Mouse (Mus musculus): ENCODE data around the gene Setd5. TPM values are rescaled to one million over a fixed set of nuclear protein-coding genes. Genes with fewer than 3 reads are reported as not detected.

Gene Setd5
- total and polyA plus RNA-seq, 2 experiments from 2014 or later: 50.0 to 94.4 TPM

DNA sequence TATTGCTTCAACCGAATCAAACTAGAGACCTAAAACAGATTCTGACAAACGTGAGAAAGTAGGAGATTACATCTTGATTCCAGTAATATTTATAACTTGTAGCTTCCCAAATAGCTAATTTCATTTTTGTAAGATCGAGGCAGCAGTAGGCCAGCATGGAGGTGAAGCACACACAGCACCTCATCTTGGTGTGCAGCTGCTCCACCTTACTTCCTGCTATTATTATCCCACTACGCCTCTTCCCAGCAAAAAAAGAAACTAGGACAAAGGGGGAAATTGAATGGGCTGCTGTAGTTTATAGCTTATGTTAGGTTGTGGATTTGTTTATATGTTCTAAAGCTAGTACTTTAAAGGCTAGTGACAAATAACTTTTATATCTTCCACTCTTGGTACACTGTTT is 7.4 kb downstream of the Setd5 start:
- TF ChIP-seq CTCF (IDR thresholded peaks at IDR 0.05; ENCODE audit: low read depth): no peak
- no peaks in the 10 kb centered on the region for H3K36me3 ChIP-seq (ENCODE audit: insufficient read depth, low read length)

DNA sequence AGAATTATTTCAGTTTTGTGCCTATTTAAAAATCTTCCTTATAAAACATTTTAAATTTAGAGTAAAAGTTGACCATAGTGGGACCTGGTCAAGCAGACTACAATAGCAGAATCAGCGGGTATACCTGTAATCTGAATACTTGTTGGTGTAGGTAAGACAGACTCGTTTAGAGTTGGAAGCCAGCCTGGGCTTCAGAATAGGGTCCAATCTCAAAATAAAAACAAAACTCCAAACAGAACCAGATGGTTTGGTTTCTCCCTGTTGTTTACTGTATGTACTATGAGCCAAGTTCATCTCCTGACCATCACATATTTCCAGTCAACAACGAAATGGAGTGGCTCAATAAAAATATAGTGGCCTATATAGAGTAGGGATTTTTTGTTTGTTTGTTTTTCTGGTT is 16.0 kb downstream of the Setd5 start:
- Histone ChIP-seq H3K27ac (no peak overlapping the region), H3K4me3 (ENCODE audit: low read length) (no peak overlapping the region), H3K9me3 (ENCODE audit: low read length) (no peaks in the 10 kb centered on the region), H3K27me3 (ENCODE audit: insufficient read depth, low read length) (no peaks in the 10 kb centered on the region), H3K4me1 (ENCODE audit: insufficient read depth, low read length) (no peaks in the 10 kb centered on the region), H3K4me2 (ENCODE audit: low read depth, low read length) (no peak overlapping the region), H3K36me3 (ENCODE audit: insufficient read depth, low read length) (no peaks in the 10 kb centered on the region), H3K9ac (replicated peaks; ENCODE audit: low read length) (no peak overlapping the region)
- no peak for TF ChIP-seq CTCF (IDR thresholded peaks at IDR 0.05; ENCODE audit: low read depth)
- 85% methylated on average over 3 of the region's 3 CpGs for WGBS
- no peak for DNase-seq (ENCODE audit: low spot score)
- ATAC-seq: no peak

More for the DNA sequence above, 7.4 kb downstream of the Setd5 start:
- Histone ChIP-seq H3K9me3 (ENCODE audit: low read length) (no peaks in the 10 kb centered on the region), H3K4me3 (ENCODE audit: low read length) (no peak overlapping the region), H3K27ac (no peak overlapping the region), H3K4me2 (ENCODE audit: low read depth, low read length) (no peak overlapping the region), H3K4me1 (ENCODE audit: insufficient read depth, low read length) (peaks cover 5% of the 10 kb centered on the region), H3K9ac (replicated peaks; ENCODE audit: low read length) (no peak overlapping the region), H3K27me3 (ENCODE audit: insufficient read depth, low read length) (no peaks in the 10 kb centered on the region)
- whole genome bisulfite sequencing: 66% methylated on average over 4 of the region's 4 CpGs
- no peak for ATAC-seq
- no peak for DNase-seq (ENCODE audit: low spot score)

DNA sequence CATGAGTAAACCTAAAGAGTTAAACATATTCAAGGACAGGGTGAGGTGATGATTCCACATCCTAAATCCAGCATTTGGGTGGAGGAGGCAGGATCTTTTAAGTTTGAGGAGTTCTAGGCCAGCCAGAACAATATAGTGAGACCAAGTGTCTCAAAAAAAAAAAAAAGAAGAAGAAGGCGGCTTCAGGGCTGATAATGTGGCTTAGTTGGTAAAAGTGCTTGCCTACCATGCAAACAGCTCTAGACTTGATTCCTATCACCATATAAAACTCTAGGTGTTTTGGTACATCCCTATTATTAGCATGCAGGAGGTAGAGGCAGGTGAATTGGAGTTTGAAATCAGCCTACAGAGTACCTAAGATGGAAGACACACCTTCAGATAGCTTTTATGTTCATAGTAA is 18.4 kb downstream of the Setd5 start:
- no peak overlapping the region for H3K27ac ChIP-seq
- H3K4me2 ChIP-seq (ENCODE audit: low read depth, low read length): no peak overlapping the region
- no peak for DNase-seq (ENCODE audit: low spot score)
- no peaks in the 10 kb centered on the region for H3K36me3 ChIP-seq (ENCODE audit: insufficient read depth, low read length)
- H3K4me1 ChIP-seq (ENCODE audit: insufficient read depth, low read length): 0 out of 2 replicates have a peak, but pooled peaks cover 1% of the 10 kb centered on the region
- no peak for ATAC-seq
- H3K9ac ChIP-seq (replicated peaks; ENCODE audit: low read length): no peak overlapping the region
- 100% methylated on average over 1 of the region's 1 CpGs for WGBS
- TF ChIP-seq CTCF (IDR thresholded peaks at IDR 0.05; ENCODE audit: low read depth): no peak
- no peaks in the 10 kb centered on the region for H3K27me3 ChIP-seq (ENCODE audit: insufficient read depth, low read length)
- H3K9me3 ChIP-seq (ENCODE audit: low read length): no peaks in the 10 kb centered on the region
- H3K4me3 ChIP-seq (ENCODE audit: low read length): no peak overlapping the region

DNA sequence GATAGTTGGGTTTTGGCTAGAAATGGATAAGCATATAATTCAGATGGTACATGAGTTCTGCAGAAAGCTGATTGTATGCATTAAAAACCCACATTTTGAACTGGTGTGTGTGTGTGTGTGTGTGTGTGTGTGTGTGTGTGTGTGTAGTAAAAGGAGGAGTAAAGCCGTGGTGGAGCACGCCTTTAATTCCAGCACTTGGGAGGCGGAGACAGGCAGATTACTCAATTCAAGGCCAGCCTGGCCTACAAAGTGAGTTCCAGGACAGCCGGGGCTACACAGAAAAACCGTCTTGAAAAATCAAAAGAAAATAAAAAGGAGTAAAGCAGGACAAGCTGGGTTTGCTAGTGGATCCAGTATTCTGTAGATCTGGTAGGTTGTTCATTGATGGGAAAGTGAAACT is 20.5 kb downstream of the Setd5 start:
- TF ChIP-seq CTCF (IDR thresholded peaks at IDR 0.05; ENCODE audit: low read depth): no peak
- no peak overlapping the region for H3K27ac ChIP-seq
- 86% methylated on average over 5 of the region's 5 CpGs for WGBS

DNA sequence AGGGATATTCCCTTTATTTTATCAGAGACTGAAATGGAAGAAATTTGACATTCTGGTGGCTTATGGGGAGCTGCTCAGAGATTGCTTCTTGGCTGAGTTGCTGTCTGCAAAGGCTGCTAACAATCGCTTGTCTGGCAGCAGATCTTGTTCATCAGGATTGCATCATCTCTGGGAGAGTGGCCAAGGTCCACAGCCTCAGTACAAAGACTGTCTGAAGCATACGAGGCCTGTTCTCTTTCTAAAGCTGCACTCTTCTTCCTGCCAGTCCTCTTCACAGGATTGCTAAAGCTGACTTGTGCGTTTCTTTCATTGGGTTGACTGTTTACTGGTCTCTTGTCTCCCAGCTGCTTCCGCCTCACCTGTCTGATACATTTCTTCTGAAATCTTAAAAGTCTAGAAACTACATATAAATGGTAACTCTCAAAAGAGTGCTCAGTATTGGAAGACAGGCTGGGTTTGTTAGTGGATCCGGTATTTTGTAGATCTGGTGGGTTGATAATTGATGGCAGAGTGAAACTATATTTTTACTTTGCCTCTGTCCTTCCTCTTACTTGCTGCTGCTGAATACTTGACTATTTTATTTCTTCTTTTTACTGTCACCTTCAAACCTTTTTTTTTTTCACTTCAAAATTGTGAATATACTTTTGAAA is 22.6 kb downstream of the Setd5 start:
- peak overlapping the region; percentile 31; the same call in 1 of the 2 replicates for H3K4me2 ChIP-seq (ENCODE audit: low read depth, low read length)
- H3K4me1 ChIP-seq (ENCODE audit: insufficient read depth, low read length): 0 out of 2 replicates have a peak, but pooled peaks cover 5% of the 10 kb centered on the region
- peak overlapping the region; percentile 75 for H3K27ac ChIP-seq
- H3K4me3 ChIP-seq (ENCODE audit: low read length): no peak overlapping the region
- no peaks in the 10 kb centered on the region for H3K36me3 ChIP-seq (ENCODE audit: insufficient read depth, low read length)
- no peaks in the 10 kb centered on the region for H3K27me3 ChIP-seq (ENCODE audit: insufficient read depth, low read length)
- H3K9me3 ChIP-seq (ENCODE audit: low read length): no peaks in the 10 kb centered on the region
- no peak for TF ChIP-seq CTCF (IDR thresholded peaks at IDR 0.05; ENCODE audit: low read depth)
- WGBS: 23% methylated on average over 5 of the region's 5 CpGs
- DNase-seq (ENCODE audit: low spot score): peak; percentile 93
- peak; percentile 93 for ATAC-seq
- H3K9ac ChIP-seq (replicated peaks; ENCODE audit: low read length): no peak overlapping the region

More for the DNA sequence above, 20.5 kb downstream of the Setd5 start:
- ATAC-seq (no peak), DNase-seq (ENCODE audit: low spot score) (no peak)
- Histone ChIP-seq H3K4me2 (ENCODE audit: low read depth, low read length) (no peak overlapping the region), H3K9ac (replicated peaks; ENCODE audit: low read length) (no peak overlapping the region), H3K36me3 (ENCODE audit: insufficient read depth, low read length) (no peaks in the 10 kb centered on the region), H3K4me1 (ENCODE audit: insufficient read depth, low read length) (0 out of 2 replicates have a peak, but pooled peaks cover 5% of the 10 kb centered on the region), H3K9me3 (ENCODE audit: low read length) (no peaks in the 10 kb centered on the region), H3K4me3 (ENCODE audit: low read length) (no peak overlapping the region), H3K27me3 (ENCODE audit: insufficient read depth, low read length) (no peaks in the 10 kb centered on the region)

DNA sequence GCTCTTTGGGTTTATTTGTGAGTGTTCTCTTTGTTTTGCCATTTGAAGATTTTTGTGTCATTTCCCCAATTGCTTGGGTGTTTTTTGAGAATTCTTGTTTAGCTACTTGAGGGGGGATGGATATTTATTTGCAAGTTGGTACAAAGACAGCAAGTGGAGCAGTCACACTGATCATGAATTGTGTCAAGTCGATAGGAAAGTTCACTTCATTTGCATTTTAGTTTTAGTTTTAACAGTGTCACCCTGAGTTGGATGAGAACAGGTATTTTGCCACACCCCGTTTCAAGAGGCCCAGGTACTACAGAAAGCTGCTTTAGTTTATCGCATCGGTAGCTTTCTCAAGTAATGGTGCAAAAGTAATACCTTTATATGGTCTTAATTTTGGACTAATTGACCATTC is 25.4 kb downstream of the Setd5 start:
- Histone ChIP-seq H3K9ac (replicated peaks; ENCODE audit: low read length) (no peak overlapping the region), H3K27ac (no peak overlapping the region), H3K4me3 (ENCODE audit: low read length) (no peak overlapping the region), H3K9me3 (ENCODE audit: low read length) (no peaks in the 10 kb centered on the region), H3K4me2 (ENCODE audit: low read depth, low read length) (no peak overlapping the region), H3K4me1 (ENCODE audit: insufficient read depth, low read length) (0 out of 2 replicates have a peak, but pooled peaks cover 5% of the 10 kb centered on the region), H3K27me3 (ENCODE audit: insufficient read depth, low read length) (no peaks in the 10 kb centered on the region), H3K36me3 (ENCODE audit: insufficient read depth, low read length) (no peaks in the 10 kb centered on the region)
- WGBS: 78% methylated on average over 4 of the region's 4 CpGs
- TF ChIP-seq CTCF (IDR thresholded peaks at IDR 0.05; ENCODE audit: low read depth): no peak
- DNase-seq (ENCODE audit: low spot score): no peak
- ATAC-seq: no peak

DNA sequence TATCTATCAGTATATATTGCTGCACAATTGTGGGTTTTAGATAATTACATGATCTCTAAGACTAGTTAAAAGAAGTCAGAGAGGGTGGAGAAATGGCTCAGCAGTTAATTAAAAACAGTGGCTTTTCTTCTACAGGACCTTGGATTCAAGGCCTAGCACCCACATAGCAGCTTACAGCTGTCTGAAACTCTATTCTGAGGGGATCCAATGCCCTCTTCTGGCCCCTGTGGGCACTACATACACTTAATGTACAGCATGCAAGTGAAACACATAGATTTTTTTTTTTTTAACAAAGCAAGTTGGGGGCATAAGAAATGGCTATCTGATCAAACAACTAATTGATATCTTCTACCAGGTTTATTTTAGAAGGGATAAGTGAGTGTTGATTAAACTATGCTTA is 26.6 kb downstream of the Setd5 start:
- Histone ChIP-seq H3K36me3 (ENCODE audit: insufficient read depth, low read length) (no peaks in the 10 kb centered on the region), H3K4me2 (ENCODE audit: low read depth, low read length) (no peak overlapping the region), H3K27ac (no peak overlapping the region), H3K9ac (replicated peaks; ENCODE audit: low read length) (no peak overlapping the region), H3K27me3 (ENCODE audit: insufficient read depth, low read length) (no peaks in the 10 kb centered on the region), H3K4me3 (ENCODE audit: low read length) (no peak overlapping the region), H3K9me3 (ENCODE audit: low read length) (no peaks in the 10 kb centered on the region), H3K4me1 (ENCODE audit: insufficient read depth, low read length) (0 out of 2 replicates have a peak, but pooled peaks cover 5% of the 10 kb centered on the region)
- peak; percentile 54 for DNase-seq (ENCODE audit: low spot score)
- peak; percentile 56 for TF ChIP-seq CTCF (IDR thresholded peaks at IDR 0.05; ENCODE audit: low read depth)
- no peak for ATAC-seq
